Mouse (Mus musculus) stomach, embryonic 14.5 days (tissue): ENCODE measurements around the gene Thrb. TPM values are rescaled to one million over a fixed set of nuclear protein-coding genes. Genes with fewer than 3 reads are reported as not detected.
"Not testable (repeated sequence)": the region's sequence is repeated elsewhere in the genome, so short reads cannot be mapped to it uniquely, and the experiment has no call there.

Experiments used
- ATAC-seq: fragments of 200-750 bp; cut with Nextera tagmentation; 2 replicates; pipeline ENCODE4 v1.8.0; 2017; ENCODE audit warnings: low read depth, moderate TSS enrichment; ENCODE audit not compliant: insufficient number of reproducible peaks, insufficient read depth, low FRiP score
- H3K27ac ChIP-seq: fragments of 300-500 bp; sonication (generic); 2 replicates; pipeline ENCODE4 v1.5.1; 2014; ENCODE audit warnings: mild to moderate bottlenecking, low read length, moderate library complexity, mixed read lengths
- H3K27me3 ChIP-seq: fragments of 300-500 bp; sonication (generic); 2 replicates; pipeline ENCODE4 v1.6.1; 2014; ENCODE audit warnings: low read length, control low read depth, mixed read lengths; ENCODE audit not compliant: control insufficient read depth, insufficient read depth
- H3K36me3 ChIP-seq: fragments of 300-500 bp; sonication (generic); 2 replicates; pipeline ENCODE4 v1.6.1; 2014; ENCODE audit warnings: mild to moderate bottlenecking, control low read depth, low read length, moderate library complexity, mixed read lengths; ENCODE audit not compliant: control insufficient read depth, insufficient read depth
- H3K4me1 ChIP-seq: fragments of 300-500 bp; sonication (generic); 2 replicates; pipeline ENCODE4 v1.6.1; 2014; ENCODE audit warnings: low read length, control low read depth, mixed read lengths; ENCODE audit not compliant: control insufficient read depth, insufficient read depth
- H3K4me2 ChIP-seq: fragments of 300-500 bp; sonication (generic); replicated peaks from 2 replicates; pipeline ENCODE4 v1.6.1; 2014; ENCODE audit warnings: low read depth, low read length, control low read depth
- H3K4me3 ChIP-seq: fragments of 300-500 bp; sonication (generic); 2 replicates; pipeline ENCODE4 v1.5.1; 2014; ENCODE audit warnings: low read depth, low read length, control low read depth
- H3K9ac ChIP-seq: fragments of 300-500 bp; sonication (generic); replicated peaks from 2 replicates; pipeline ENCODE4 v1.6.1; 2014; ENCODE audit warnings: low read depth, mild to moderate bottlenecking, control low read depth, low read length, moderate library complexity, mixed read lengths
- H3K9me3 ChIP-seq: fragments of 300-500 bp; sonication (generic); 2 replicates; pipeline ENCODE4 v1.6.1; 2016; ENCODE audit warnings: low read depth, low read length, control low read depth; ENCODE audit not compliant: control insufficient read depth
- WGBS: fragments of 180-500 bp; shearing (Covaris S2); extraction: QIAGEN DNeasy Blood & Tissue Kit; methylation state at CpG from one replicate; pipeline ENCODE4 v1.1.7; 2014; 5-methylcytosine and 5-hydroxymethylcytosine counted together
- polyA plus RNA-seq: library from polyadenylated mRNA; unstranded; fragments of >200 nt; fragmentation: Nextera tagmentation; extraction: Ambion mirVana; gene quantifications from 2 replicates; pipeline ENCODE4 v1.2.1, GENCODE M21; 2014

Gene Thrb
- polyA plus RNA-seq, 1 experiment from 2014 or later, result 1.0 TPM

GRCm38 (mm10) chr14:17927469-17927868 is 267.4 kb downstream of the Thrb start:
- H3K9ac ChIP-seq, result no peak overlapping the region
- no peak overlapping the region for H3K4me3 ChIP-seq
- H3K27ac ChIP-seq, result no peak overlapping the region
- H3K4me1 ChIP-seq, result no peaks in the 10 kb centered on the region
- H3K4me2 ChIP-seq, result no peak overlapping the region
- no peaks in the 10 kb centered on the region for H3K9me3 ChIP-seq
- H3K27me3 ChIP-seq, result no peaks in the 10 kb centered on the region
- ATAC-seq, result no peak
- 33% methylated on average over 1 of the region's 1 CpGs for WGBS
- H3K36me3 ChIP-seq, result no peaks in the 10 kb centered on the region

- Histone ChIP-seq H3K27ac (no peak overlapping the region), H3K9ac (no peak overlapping the region), H3K4me2 (no peak overlapping the region), H3K27me3 (no peaks in the 10 kb centered on the region), H3K36me3 (no peaks in the 10 kb centered on the region), H3K9me3 (no peaks in the 10 kb centered on the region), H3K4me1 (no peaks in the 10 kb centered on the region), H3K4me3 (no peak overlapping the region)
- WGBS, result 68% methylated on average over 5 of the region's 5 CpGs
- no peak for ATAC-seq
These were observed 269.5 kb downstream of the Thrb start for GRCm38 (mm10) chr14:17929585-17929984.

GRCm38 (mm10) chr14:17933475-17933874 is 273.4 kb downstream of the Thrb start:
- ATAC-seq, result no peak
- no peak overlapping the region for H3K4me3 ChIP-seq
- WGBS, result 81% methylated on average over 2 of the region's 2 CpGs
- no peak overlapping the region for H3K4me2 ChIP-seq
- no peak overlapping the region for H3K27ac ChIP-seq
- no peaks in the 10 kb centered on the region for H3K36me3 ChIP-seq
- no peaks in the 10 kb centered on the region for H3K4me1 ChIP-seq
- H3K9me3 ChIP-seq, result no peaks in the 10 kb centered on the region
- no peaks in the 10 kb centered on the region for H3K27me3 ChIP-seq
- H3K9ac ChIP-seq, result no peak overlapping the region

- H3K4me1 ChIP-seq, H3K9ac ChIP-seq, H3K9me3 ChIP-seq, H3K27ac ChIP-seq, H3K27me3 ChIP-seq, ATAC-seq, H3K4me2 ChIP-seq, H3K36me3 ChIP-seq, H3K4me3 ChIP-seq: not testable (repeated sequence)
- 92% methylated on average over 4 of the region's 4 CpGs for WGBS
These were observed 274.7 kb downstream of the Thrb start for GRCm38 (mm10) chr14:17934779-17935178.

GRCm38 (mm10) chr14:17954038-17954437 is 294.0 kb downstream of the Thrb start:
- Histone ChIP-seq H3K4me1 (no peaks in the 10 kb centered on the region), H3K27me3 (no peaks in the 10 kb centered on the region), H3K27ac (no peak overlapping the region), H3K9me3 (no peaks in the 10 kb centered on the region), H3K9ac (no peak overlapping the region), H3K36me3 (no peaks in the 10 kb centered on the region), H3K4me2 (no peak overlapping the region), H3K4me3 (no peak overlapping the region)
- WGBS, result 84% methylated on average over 2 of the region's 2 CpGs
- ATAC-seq, result no peak

GRCm38 (mm10) chr14:17959901-17960300 is 299.8 kb downstream of the Thrb start:
- ATAC-seq, result no peak
- Histone ChIP-seq H3K4me2 (no peak overlapping the region), H3K9me3 (no peaks in the 10 kb centered on the region), H3K9ac (no peak overlapping the region), H3K36me3 (no peaks in the 10 kb centered on the region), H3K4me1 (no peaks in the 10 kb centered on the region), H3K27ac (no peak overlapping the region), H3K27me3 (no peaks in the 10 kb centered on the region), H3K4me3 (no peak overlapping the region)
- WGBS, result 49% methylated on average over 2 of the region's 2 CpGs

- H3K27ac ChIP-seq, result no peak overlapping the region
- no peaks in the 10 kb centered on the region for H3K36me3 ChIP-seq
- WGBS, result 37% methylated on average over 5 of the region's 5 CpGs
- H3K9ac ChIP-seq, result no peak overlapping the region
- H3K9me3 ChIP-seq, result no peaks in the 10 kb centered on the region
- no peaks in the 10 kb centered on the region for H3K27me3 ChIP-seq
- H3K4me2 ChIP-seq, result no peak overlapping the region
- H3K4me3 ChIP-seq, result no peak overlapping the region
- peak; percentile 75; the same call in 1 of the 2 replicates for ATAC-seq
- no peaks in the 10 kb centered on the region for H3K4me1 ChIP-seq
These were observed 307.2 kb downstream of the Thrb start for GRCm38 (mm10) chr14:17967117-17967726.

GRCm38 (mm10) chr14:17972132-17972531 is 312.1 kb downstream of the Thrb start:
- 76% methylated on average over 4 of the region's 4 CpGs for WGBS
- H3K4me2 ChIP-seq, result no peak overlapping the region
- H3K36me3 ChIP-seq, result no peaks in the 10 kb centered on the region
- no peaks in the 10 kb centered on the region for H3K9me3 ChIP-seq
- H3K4me3 ChIP-seq, result no peak overlapping the region
- no peaks in the 10 kb centered on the region for H3K4me1 ChIP-seq
- ATAC-seq, result no peak
- H3K27ac ChIP-seq, result no peak overlapping the region
- H3K27me3 ChIP-seq, result no peaks in the 10 kb centered on the region
- no peak overlapping the region for H3K9ac ChIP-seq

GRCm38 (mm10) chr14:17972665-17973064 is 312.6 kb downstream of the Thrb start:
- Histone ChIP-seq H3K4me1 (no peaks in the 10 kb centered on the region), H3K27ac (no peak overlapping the region), H3K9me3 (no peaks in the 10 kb centered on the region), H3K9ac (no peak overlapping the region), H3K36me3 (no peaks in the 10 kb centered on the region), H3K4me2 (no peak overlapping the region), H3K4me3 (no peak overlapping the region), H3K27me3 (no peaks in the 10 kb centered on the region)
- ATAC-seq, result no peak
- WGBS, result 80% methylated on average over 6 of the region's 6 CpGs
